Mouse (Mus musculus): Measurements from ENCODE around the gene Gm14496.
"Not testable (repeated sequence)": the region's sequence is repeated elsewhere in the genome, so short reads cannot be mapped to it uniquely, and the experiment has no call there.

Gm14496 gene

DNA sequence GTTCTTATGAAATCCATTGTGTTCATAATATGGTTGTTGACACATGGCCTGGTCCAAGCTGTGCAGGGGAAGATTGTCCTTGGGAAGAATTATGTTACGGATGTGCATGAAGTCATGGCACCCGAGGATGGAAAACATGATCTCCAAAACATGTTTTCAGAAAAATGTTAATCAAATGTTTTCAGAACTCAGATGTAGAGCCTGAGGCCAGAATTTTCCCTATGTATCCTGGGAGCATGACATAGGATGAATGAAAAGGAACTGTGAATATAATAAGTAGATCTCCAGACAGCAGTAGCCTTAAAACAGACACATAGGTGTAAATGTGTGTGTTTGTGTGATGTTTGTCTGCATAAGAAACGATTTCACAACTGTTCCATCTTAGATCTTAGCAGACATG, at the start of gene Gm14496:
TSS of gene Gm14496 (plus strand) at position 301 of the 400 bp plus-strand sequence.
- no peak for DNase-seq

DNA sequence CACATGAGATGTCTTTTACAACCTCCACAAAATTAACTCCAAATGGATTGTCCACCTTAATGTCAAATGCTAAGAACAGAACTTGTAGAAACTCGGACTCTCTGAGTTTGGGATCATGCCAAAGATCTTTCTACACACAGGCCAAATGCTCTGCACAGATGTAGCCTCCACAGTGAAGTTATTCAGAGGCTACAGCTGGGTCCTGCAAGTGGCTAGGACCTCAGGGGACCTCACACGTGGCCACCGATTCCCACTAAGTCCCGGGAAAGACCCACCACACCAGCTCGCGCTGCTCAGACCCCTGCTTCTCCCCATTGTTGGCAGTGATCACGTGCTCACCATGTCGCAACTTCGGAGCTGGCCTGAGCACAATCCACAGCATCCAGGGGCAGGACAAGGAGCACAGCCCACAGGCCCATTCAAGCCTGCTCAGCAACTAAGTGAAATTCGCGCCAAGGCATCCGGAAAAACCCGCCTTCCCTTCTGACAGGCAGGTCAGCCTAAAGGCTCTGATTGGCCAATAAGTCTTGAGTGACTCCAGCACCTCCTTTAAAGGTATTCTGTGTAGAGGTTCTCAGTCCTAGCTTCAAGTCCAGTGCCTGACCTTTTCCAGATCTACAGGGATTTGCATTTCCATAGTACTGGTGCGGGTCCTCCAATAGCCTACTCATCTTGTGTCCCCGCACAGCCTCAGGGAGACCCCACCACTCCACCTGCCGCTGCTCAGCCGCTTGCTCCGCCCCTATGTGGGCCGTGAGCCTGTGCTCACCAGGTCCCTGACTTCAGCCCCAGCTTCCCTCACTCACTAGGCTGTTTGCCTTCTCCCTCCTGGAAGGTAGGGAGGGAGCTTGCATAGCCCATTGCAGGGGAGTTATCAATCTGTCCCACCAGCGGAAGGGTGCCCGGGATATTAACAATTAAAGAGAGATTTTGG, 37.9 kb upstream of the Gm14496 start:
- peak; percentile 1 for DNase-seq

DNA sequence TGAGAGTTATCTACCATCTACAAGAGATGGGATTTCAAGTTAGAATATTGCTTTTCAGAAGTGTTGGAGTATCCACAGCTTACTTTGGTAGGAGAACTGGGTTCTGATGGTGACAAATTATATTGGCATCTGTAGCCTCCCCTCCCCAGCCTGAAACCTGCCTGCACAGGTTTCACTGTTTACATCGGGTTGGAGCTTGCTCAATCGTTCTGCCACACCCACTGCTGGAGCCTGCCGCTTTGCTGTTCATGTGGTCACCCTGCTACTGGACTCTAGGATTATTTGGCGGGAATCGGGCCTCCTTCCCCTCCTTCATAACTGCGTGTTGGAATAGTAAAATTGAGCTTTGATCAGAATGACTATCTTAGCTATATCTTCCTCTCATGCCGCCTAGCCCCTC, 22.5 kb upstream of the Gm14496 start:
- no peak for DNase-seq

DNA sequence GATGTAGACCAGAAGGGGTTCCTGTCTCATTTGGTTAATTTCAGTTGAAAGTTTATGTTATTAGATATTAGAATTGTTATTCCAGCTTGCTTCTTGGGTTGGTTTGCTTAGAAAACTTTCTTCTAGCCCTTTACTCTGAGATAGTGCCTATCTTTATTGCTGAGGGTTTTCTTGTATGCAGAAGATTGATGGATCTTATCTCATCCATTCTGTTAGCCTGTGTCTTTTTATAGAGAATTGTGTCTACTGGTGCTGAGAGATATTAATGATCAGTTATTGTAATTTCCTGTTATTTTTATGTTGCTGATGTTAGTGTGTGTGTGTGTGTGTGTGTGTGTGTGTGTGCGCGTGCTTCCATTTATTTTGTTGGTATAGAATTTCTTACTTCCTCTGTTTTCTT, 21.7 kb upstream of the Gm14496 start:
- no peak for DNase-seq

DNA sequence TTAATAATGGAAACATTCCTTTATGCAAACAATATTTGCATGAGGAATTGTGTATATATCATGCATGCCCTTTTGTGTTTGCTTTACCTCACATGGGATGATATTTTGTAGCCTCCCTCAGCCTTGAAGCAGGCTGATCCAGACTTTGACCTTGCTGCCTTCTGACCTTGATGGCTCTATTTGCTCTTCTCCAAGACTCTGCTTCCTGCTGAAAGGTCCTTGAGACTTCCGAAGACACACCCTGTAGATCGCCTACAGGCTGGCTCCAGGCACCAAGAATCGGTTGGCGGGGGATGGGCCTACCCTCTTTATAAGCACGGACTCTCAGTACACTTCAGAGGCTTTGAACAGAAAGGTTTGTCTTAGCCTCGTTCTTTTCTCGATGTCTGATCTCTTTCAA, 9.0 kb upstream of the Gm14496 start:
- not testable (repeated sequence) for DNase-seq
